Mouse (Mus musculus): ENCODE results near the gene Uba5. TPM values are rescaled to one million over a fixed set of nuclear protein-coding genes. Genes with fewer than 3 reads are reported as not detected.

The Uba5 gene
- polyA plus RNA-seq (2012; rRNA removed), result 55.7 and 58.3 TPM in 2 replicates

- Histone ChIP-seq H3K27ac (ENCODE audit: insufficient read depth, low read length) (peak within 1 kb of the TSS; percentile 1; the same call in 1 of the 2 replicates), H3K4me3 (ENCODE audit: insufficient read depth, low read length) (peak within 1 kb of the TSS; percentile 70), H3K4me1 (ENCODE audit: control insufficient read depth, insufficient read depth, low read length) (peaks cover 5% of the 10 kb centered on the region; the same call in 1 of the 2 replicates)
- no peak for TF ChIP-seq CTCF (IDR thresholded peaks at IDR 0.05; ENCODE audit: extremely low read depth, insufficient read depth, low read length)
- peak; percentile 49; the same call in 1 of the 2 replicates for TF ChIP-seq POLR2A (IDR thresholded peaks at IDR 0.05; ENCODE audit: extremely low read depth, insufficient read depth, low read length)
These were observed at the start of gene Uba5 for GRCm38 (mm10) chr9:104062430-104063243. Gene Uba5, minus strand, starts transcription at chr9:104063134.

GRCm38 (mm10) chr9:104109151-104109550 is 46.2 kb upstream of the Uba5 start:
- no peak overlapping the region for H3K27ac ChIP-seq (ENCODE audit: insufficient read depth, low read length)
- H3K4me1 ChIP-seq (ENCODE audit: control insufficient read depth, insufficient read depth, low read length), result no peaks in the 10 kb centered on the region
- TF ChIP-seq CTCF (IDR thresholded peaks at IDR 0.05; ENCODE audit: extremely low read depth, insufficient read depth, low read length), result no peak
- no peak for TF ChIP-seq POLR2A (IDR thresholded peaks at IDR 0.05; ENCODE audit: extremely low read depth, insufficient read depth, low read length)
- no peak overlapping the region for H3K4me3 ChIP-seq (ENCODE audit: insufficient read depth, low read length)

GRCm38 (mm10) chr9:104108571-104109143 is 45.7 kb upstream of the Uba5 start:
- TF ChIP-seq CTCF (IDR thresholded peaks at IDR 0.05; ENCODE audit: extremely low read depth, insufficient read depth, low read length) (no peak), POLR2A (IDR thresholded peaks at IDR 0.05; ENCODE audit: extremely low read depth, insufficient read depth, low read length) (no peak)
- no peaks in the 10 kb centered on the region for H3K4me1 ChIP-seq (ENCODE audit: control insufficient read depth, insufficient read depth, low read length)
- no peak overlapping the region for H3K4me3 ChIP-seq (ENCODE audit: insufficient read depth, low read length)
- H3K27ac ChIP-seq (ENCODE audit: insufficient read depth, low read length), result no peak overlapping the region

GRCm38 (mm10) chr9:104107482-104107881 is 44.5 kb upstream of the Uba5 start:
- no peak for TF ChIP-seq CTCF (IDR thresholded peaks at IDR 0.05; ENCODE audit: extremely low read depth, insufficient read depth, low read length)
- H3K4me3 ChIP-seq (ENCODE audit: insufficient read depth, low read length), result no peak overlapping the region
- no peaks in the 10 kb centered on the region for H3K4me1 ChIP-seq (ENCODE audit: control insufficient read depth, insufficient read depth, low read length)
- no peak overlapping the region for H3K27ac ChIP-seq (ENCODE audit: insufficient read depth, low read length)

GRCm38 (mm10) chr9:104106930-104107329 is 44.0 kb upstream of the Uba5 start:
- no peaks in the 10 kb centered on the region; the same call in 1 of the 2 replicates for H3K4me1 ChIP-seq (ENCODE audit: control insufficient read depth, insufficient read depth, low read length)
- no peak overlapping the region for H3K27ac ChIP-seq (ENCODE audit: insufficient read depth, low read length)
- no peak overlapping the region for H3K4me3 ChIP-seq (ENCODE audit: insufficient read depth, low read length)
- TF ChIP-seq POLR2A (IDR thresholded peaks at IDR 0.05; ENCODE audit: extremely low read depth, insufficient read depth, low read length) (no peak), CTCF (IDR thresholded peaks at IDR 0.05; ENCODE audit: extremely low read depth, insufficient read depth, low read length) (no peak)

GRCm38 (mm10) chr9:104104986-104105385 is 42.1 kb upstream of the Uba5 start:
- H3K27ac ChIP-seq (ENCODE audit: insufficient read depth, low read length), result no peak overlapping the region
- H3K4me3 ChIP-seq (ENCODE audit: insufficient read depth, low read length), result no peak overlapping the region
- no peak for TF ChIP-seq POLR2A (IDR thresholded peaks at IDR 0.05; ENCODE audit: extremely low read depth, insufficient read depth, low read length)
- TF ChIP-seq CTCF (IDR thresholded peaks at IDR 0.05; ENCODE audit: extremely low read depth, insufficient read depth, low read length), result no peak
- peaks cover 2% of the 10 kb centered on the region for H3K4me1 ChIP-seq (ENCODE audit: control insufficient read depth, insufficient read depth, low read length)

GRCm38 (mm10) chr9:104102901-104103300 is 40.0 kb upstream of the Uba5 start:
- Histone ChIP-seq H3K27ac (ENCODE audit: insufficient read depth, low read length) (no peak overlapping the region), H3K4me3 (ENCODE audit: insufficient read depth, low read length) (no peak overlapping the region), H3K4me1 (ENCODE audit: control insufficient read depth, insufficient read depth, low read length) (peaks cover 2% of the 10 kb centered on the region)
- TF ChIP-seq POLR2A (IDR thresholded peaks at IDR 0.05; ENCODE audit: extremely low read depth, insufficient read depth, low read length), result no peak

- no peak for TF ChIP-seq CTCF (IDR thresholded peaks at IDR 0.05; ENCODE audit: extremely low read depth, insufficient read depth, low read length)
- no peak for TF ChIP-seq POLR2A (IDR thresholded peaks at IDR 0.05; ENCODE audit: extremely low read depth, insufficient read depth, low read length)
- Histone ChIP-seq H3K4me1 (ENCODE audit: control insufficient read depth, insufficient read depth, low read length) (peaks cover 2% of the 10 kb centered on the region), H3K27ac (ENCODE audit: insufficient read depth, low read length) (no peak overlapping the region), H3K4me3 (ENCODE audit: insufficient read depth, low read length) (no peak overlapping the region)
These were observed 39.4 kb upstream of the Uba5 start for GRCm38 (mm10) chr9:104102301-104102700.

- no peak overlapping the region for H3K27ac ChIP-seq (ENCODE audit: insufficient read depth, low read length)
- no peak overlapping the region for H3K4me3 ChIP-seq (ENCODE audit: insufficient read depth, low read length)
- TF ChIP-seq CTCF (IDR thresholded peaks at IDR 0.05; ENCODE audit: extremely low read depth, insufficient read depth, low read length) (no peak), POLR2A (IDR thresholded peaks at IDR 0.05; ENCODE audit: extremely low read depth, insufficient read depth, low read length) (no peak)
- peaks cover 2% of the 10 kb centered on the region for H3K4me1 ChIP-seq (ENCODE audit: control insufficient read depth, insufficient read depth, low read length)
These were observed 38.5 kb upstream of the Uba5 start for GRCm38 (mm10) chr9:104101458-104101857.

GRCm38 (mm10) chr9:104100822-104101221 is 37.9 kb upstream of the Uba5 start:
- H3K4me3 ChIP-seq (ENCODE audit: insufficient read depth, low read length), result no peak overlapping the region
- H3K27ac ChIP-seq (ENCODE audit: insufficient read depth, low read length), result no peak overlapping the region
- no peak for TF ChIP-seq POLR2A (IDR thresholded peaks at IDR 0.05; ENCODE audit: extremely low read depth, insufficient read depth, low read length)
- TF ChIP-seq CTCF (IDR thresholded peaks at IDR 0.05; ENCODE audit: extremely low read depth, insufficient read depth, low read length), result no peak
- peaks cover 2% of the 10 kb centered on the region for H3K4me1 ChIP-seq (ENCODE audit: control insufficient read depth, insufficient read depth, low read length)
